In the genomic region with DNA sequence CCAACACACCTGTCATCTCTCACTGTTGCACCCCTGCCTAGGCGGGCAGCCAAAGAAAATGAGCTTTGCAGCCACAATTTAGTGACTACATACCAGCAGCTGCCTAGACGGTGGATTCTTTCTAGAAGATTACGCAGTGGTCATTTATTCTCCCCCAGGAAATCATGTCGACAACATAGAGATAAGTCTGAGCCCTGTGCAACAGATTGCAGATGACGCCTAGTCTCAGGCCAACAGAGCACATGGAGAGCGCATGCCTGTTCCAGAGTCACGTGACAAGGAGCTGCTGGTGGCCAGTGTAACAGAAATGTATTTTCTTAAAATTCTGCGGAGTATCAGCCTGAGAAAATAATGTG, we compare ENCODE assay signal across 15 mouse cellular contexts.
DNase-seq lines count a peak whose midpoint lies in the region; ATAC-seq and TF ChIP-seq lines count a peak whose summit lies in the region.
"Had no signal": no experiment of that assay in that cellular context is flagged by ENCODE, and none has a peak within 500 bp of the region (broad histone marks: within the 10 kb centered on the region; RNA-seq: fewer than 3 reads in every experiment).

No protein-coding gene starts in this region.

- no peaks in the 10 kb centered on the region for H3K36me3 ChIP-seq in kidney, postnatal 0 days (ENCODE audit: insufficient read depth, low read length)
- H3K36me3 ChIP-seq in kidney, adult 2 months (ENCODE audit: control insufficient read depth, insufficient read depth, low read length) = no peaks in the 10 kb centered on the region
- no peaks in the 10 kb centered on the region for H3K36me3 ChIP-seq in lung, postnatal 0 days (ENCODE audit: insufficient read depth, low read length)
- H3K36me3 ChIP-seq: hindbrain, embryonic 12.5 days; midbrain, embryonic 13.5 days had no signal

- H3K4me3 ChIP-seq in kidney, postnatal 0 days (replicated peaks; ENCODE audit: low read depth, low read length) = no peak overlapping the region
- no peak overlapping the region for H3K4me3 ChIP-seq in kidney, adult 2 months (ENCODE audit: insufficient read depth, low read depth, low read length)
- H3K4me3 ChIP-seq in lung, postnatal 0 days (ENCODE audit: low read depth, low read length) = no peak overlapping the region
- H3K4me3 ChIP-seq: hindbrain, embryonic 12.5 days; midbrain, embryonic 13.5 days had no signal

- H3K27me3 ChIP-seq in kidney, postnatal 0 days (ENCODE audit: insufficient read depth, low read length) = no peaks in the 10 kb centered on the region
- no peaks in the 10 kb centered on the region for H3K27me3 ChIP-seq in kidney, adult 2 months (replicated peaks; ENCODE audit: control insufficient read depth, insufficient read depth, low read length)
- no peaks in the 10 kb centered on the region for H3K27me3 ChIP-seq in lung, postnatal 0 days (replicated peaks; ENCODE audit: insufficient read depth, low read length)
- H3K27me3 ChIP-seq: hindbrain, embryonic 12.5 days; midbrain, embryonic 13.5 days had no signal

- intact Hi-C loops in heart, postnatal 36 days (cut with DNase I) = no loop called here

- H3K9me3 ChIP-seq in kidney, postnatal 0 days (replicated peaks; ENCODE audit: low read length) = no peaks in the 10 kb centered on the region
- no peaks in the 10 kb centered on the region for H3K9me3 ChIP-seq in lung, postnatal 0 days (ENCODE audit: low read length)
- H3K9me3 ChIP-seq: hindbrain, embryonic 12.5 days had no signal

- no peak for TF ChIP-seq CTCF in kidney, postnatal 0 days (IDR thresholded peaks at IDR 0.05; ENCODE audit: low read depth)
- TF ChIP-seq CTCF in kidney, adult 2 months (conservative IDR thresholded peaks at IDR 0.05; ENCODE audit: insufficient read depth, insufficient read length, low read depth, low read length) = no peak
- TF ChIP-seq CTCF in lung, postnatal 0 days (IDR thresholded peaks at IDR 0.05) = no peak

- peak; percentile 42 for DNase-seq in kidney, postnatal 0 days (ENCODE audit: low spot score)
- no peak for DNase-seq in kidney, adult 2 months
- DNase-seq in lung, postnatal 0 days (ENCODE audit: low spot score) = peak; percentile 26
- no peak for DNase-seq in lung, postnatal 25 days (ENCODE audit: low spot score)
- DNase-seq in heart, adult 9 months (ENCODE audit: low spot score in 2 of 2) = peak; percentile 51 to 54
- peak; percentile 18 for DNase-seq in heart, postnatal 36 days
- no peak for DNase-seq in thymus, adult 18-20 months
- DNase-seq in cerebellum, adult 9-10 months = no peak
- DNase-seq: forebrain, postnatal 0 days; gastrocnemius, postnatal 10 days; kidney, adult 11 months; right cerebral cortex, postnatal 14 days; thymus, adult 2 months had no signal

- no peak for TF ChIP-seq EP300 in lung, postnatal 0 days (IDR thresholded peaks at IDR 0.05)

- no peak overlapping the region for H3K27ac ChIP-seq in kidney, postnatal 0 days
- H3K27ac ChIP-seq in kidney, adult 2 months (ENCODE audit: insufficient read depth, low read depth, low read length) = no peak overlapping the region
- H3K27ac ChIP-seq in lung, postnatal 0 days (ENCODE audit: low read length) = no peak overlapping the region
- H3K27ac ChIP-seq: hindbrain, embryonic 12.5 days; midbrain, embryonic 13.5 days had no signal

- no peak overlapping the region for H3K9ac ChIP-seq in kidney, postnatal 0 days (ENCODE audit: low read depth, low read length)
- H3K9ac ChIP-seq in lung, postnatal 0 days (replicated peaks; ENCODE audit: low read depth) = no peak overlapping the region
- H3K9ac ChIP-seq: forebrain, postnatal 0 days; hindbrain, embryonic 12.5 days; midbrain, embryonic 13.5 days had no signal

- WGBS in kidney, postnatal 0 days = 58% methylated on average over 8 of the region's 8 CpGs
- 77% methylated on average over 8 of the region's 8 CpGs for WGBS in kidney, adult 2 months
- 47% methylated on average over 8 of the region's 8 CpGs for WGBS in lung, postnatal 0 days

- TF ChIP-seq POLR2A in kidney, adult 2 months (IDR thresholded peaks at IDR 0.05; ENCODE audit: low read depth, low read length) = no peak

- ATAC-seq in kidney, postnatal 0 days (replicated peaks; ENCODE audit: low FRiP score, low read depth) = no peak
- no peak for ATAC-seq in lung, postnatal 0 days
- ATAC-seq: forebrain, postnatal 0 days; midbrain, embryonic 13.5 days had no signal

- H3K4me2 ChIP-seq in kidney, postnatal 0 days (ENCODE audit: low read length) = no peak overlapping the region
- no peak overlapping the region for H3K4me2 ChIP-seq in lung, postnatal 0 days (replicated peaks; ENCODE audit: low read depth, low read length)
- H3K4me2 ChIP-seq: hindbrain, embryonic 12.5 days; midbrain, embryonic 13.5 days had no signal

- no peaks in the 10 kb centered on the region for H3K4me1 ChIP-seq in kidney, postnatal 0 days (replicated peaks; ENCODE audit: insufficient read depth, low read length)
- H3K4me1 ChIP-seq in kidney, adult 2 months (ENCODE audit: control insufficient read depth, insufficient read depth, low read length) = no peaks in the 10 kb centered on the region
- H3K4me1 ChIP-seq in lung, postnatal 0 days (ENCODE audit: insufficient read depth, low read depth, low read length) = no peaks in the 10 kb centered on the region

Comparison
In these comparisons a context has a peak if more than half of its experiments do, and no peak if none do; other contexts are left out.
1. DNase-seq: peak in kidney, postnatal 0 days (single experiment), lung, postnatal 0 days (single experiment), heart, adult 9 months (2 of 2) and heart, postnatal 36 days (2 of 2); none in kidney, adult 2 months (single experiment), lung, postnatal 25 days (single experiment), thymus, adult 18-20 months (0 of 2) and cerebellum, adult 9-10 months (single experiment).